Mouse (Mus musculus): ENCODE measurements around the gene Zfp971.
"Not testable (repeated sequence)": the region's sequence is repeated elsewhere in the genome, so short reads cannot be mapped to it uniquely, and the experiment has no call there.

The Zfp971 gene

GRCm38 (mm10) chr2:178023011-178023611, at the start of gene Zfp971:
Zfp971 (plus strand) TSS chr2:178023284.
- peak; percentile 56 to 59 for DNase-seq

GRCm38 (mm10) chr2:177974814-177975213, 48.3 kb upstream of the Zfp971 start:
- not testable (repeated sequence) for DNase-seq

- not testable (repeated sequence) for DNase-seq
These were observed 3.6 kb upstream of the Zfp971 start for GRCm38 (mm10) chr2:178019486-178019885.

GRCm38 (mm10) chr2:178020773-178021172, 2.3 kb upstream of the Zfp971 start:
- not testable (repeated sequence) for DNase-seq

GRCm38 (mm10) chr2:178023861-178024260, 777 bp downstream of the Zfp971 start:
- DNase-seq, result not testable (repeated sequence)

GRCm38 (mm10) chr2:178027601-178028000, 4.5 kb downstream of the Zfp971 start:
- not testable (repeated sequence) for DNase-seq

GRCm38 (mm10) chr2:178058195-178058594, 35.1 kb downstream of the Zfp971 start:
- DNase-seq, result peak; percentile 54 to 56

GRCm38 (mm10) chr2:178078166-178078717, 55.2 kb downstream of the Zfp971 start, which contains the start of gene Zfp931:
Zfp931 (minus strand) TSS chr2:178078476.
- not testable (repeated sequence) for DNase-seq

Measured in cerebellum, adult 18-20 months (tissue).